ENCODE assay signal across 20 mouse cellular contexts in genomic region chr17:54201710-54202109, GRCm38 (mm10).
A peak's percentile ranks its signal among the peaks of the same experiment; 100 is the strongest.
DNase-seq lines count a peak whose midpoint lies in the region; ATAC-seq lines count a peak whose summit lies in the region.
"Had no signal": no experiment of that assay in that cellular context is flagged by ENCODE, and none has a peak within 500 bp of the region (broad histone marks: within the 10 kb centered on the region; RNA-seq: fewer than 3 reads in every experiment).

No protein-coding gene starts in this region.

- H3K9ac ChIP-seq in midbrain, embryonic 13.5 days (replicated peaks): no peak overlapping the region
- no peak overlapping the region for H3K9ac ChIP-seq in hindbrain, embryonic 13.5 days
- H3K9ac ChIP-seq in midbrain, embryonic 15.5 days: no peak overlapping the region
- H3K9ac ChIP-seq: forebrain, embryonic 15.5 days; heart, embryonic 13.5 days; intestine, embryonic 15.5 days; limb, embryonic 13.5 days; liver, embryonic 13.5 days had no signal

- no peaks in the 10 kb centered on the region for H3K9me3 ChIP-seq in midbrain, embryonic 13.5 days
- H3K9me3 ChIP-seq in midbrain, embryonic 10.5 days (replicated peaks): no peaks in the 10 kb centered on the region
- no peaks in the 10 kb centered on the region for H3K9me3 ChIP-seq in hindbrain, embryonic 13.5 days
- no peaks in the 10 kb centered on the region for H3K9me3 ChIP-seq in midbrain, embryonic 15.5 days
- H3K9me3 ChIP-seq: embryonic facial prominence, embryonic 10.5 days; forebrain, embryonic 15.5 days; heart, embryonic 13.5 days; intestine, embryonic 15.5 days; limb, embryonic 13.5 days; liver, embryonic 13.5 days had no signal

- H3K4me3 ChIP-seq in midbrain, embryonic 13.5 days (replicated peaks): no peak overlapping the region
- no peak overlapping the region for H3K4me3 ChIP-seq in midbrain, embryonic 10.5 days
- H3K4me3 ChIP-seq in hindbrain, embryonic 13.5 days: no peak overlapping the region
- H3K4me3 ChIP-seq in midbrain, embryonic 15.5 days: no peak overlapping the region
- H3K4me3 ChIP-seq: embryonic facial prominence, embryonic 10.5 days; forebrain, embryonic 15.5 days; gastrocnemius, adult 2 months; heart, embryonic 13.5 days; intestine, embryonic 15.5 days; limb, embryonic 13.5 days; liver, embryonic 13.5 days had no signal

- no peak overlapping the region for H3K27ac ChIP-seq in midbrain, embryonic 13.5 days
- H3K27ac ChIP-seq in midbrain, embryonic 10.5 days (replicated peaks): no peak overlapping the region
- H3K27ac ChIP-seq in hindbrain, embryonic 13.5 days: peak overlapping the region; percentile 55
- no peak overlapping the region for H3K27ac ChIP-seq in midbrain, embryonic 15.5 days
- H3K27ac ChIP-seq: embryonic facial prominence, embryonic 10.5 days; forebrain, embryonic 15.5 days; gastrocnemius, adult 2 months; heart, embryonic 13.5 days; intestine, embryonic 15.5 days; limb, embryonic 13.5 days; liver, embryonic 13.5 days had no signal

- H3K4me1 ChIP-seq in midbrain, embryonic 13.5 days (replicated peaks): no peaks in the 10 kb centered on the region
- H3K4me1 ChIP-seq in midbrain, embryonic 10.5 days: no peaks in the 10 kb centered on the region
- 0 out of 2 replicates have a peak, but pooled peaks cover 3% of the 10 kb centered on the region for H3K4me1 ChIP-seq in hindbrain, embryonic 13.5 days (replicated peaks)
- H3K4me1 ChIP-seq in midbrain, embryonic 15.5 days: no peaks in the 10 kb centered on the region
- H3K4me1 ChIP-seq: embryonic facial prominence, embryonic 10.5 days; forebrain, embryonic 15.5 days; heart, embryonic 13.5 days; intestine, embryonic 15.5 days; limb, embryonic 13.5 days; liver, embryonic 13.5 days had no signal

- H3K4me2 ChIP-seq in midbrain, embryonic 13.5 days (replicated peaks): no peak overlapping the region
- H3K4me2 ChIP-seq in hindbrain, embryonic 13.5 days: no peak overlapping the region
- no peak overlapping the region for H3K4me2 ChIP-seq in midbrain, embryonic 15.5 days
- H3K4me2 ChIP-seq: forebrain, embryonic 15.5 days; heart, embryonic 13.5 days; intestine, embryonic 15.5 days; limb, embryonic 13.5 days; liver, embryonic 13.5 days had no signal

- H3K27me3 ChIP-seq in midbrain, embryonic 13.5 days: no peaks in the 10 kb centered on the region
- H3K27me3 ChIP-seq in midbrain, embryonic 10.5 days (ENCODE audit: low read depth, poor library complexity, severe bottlenecking): no peaks in the 10 kb centered on the region
- H3K27me3 ChIP-seq in hindbrain, embryonic 13.5 days: no peaks in the 10 kb centered on the region
- H3K27me3 ChIP-seq in midbrain, embryonic 15.5 days (replicated peaks): no peaks in the 10 kb centered on the region
- H3K27me3 ChIP-seq: forebrain, embryonic 15.5 days; heart, embryonic 13.5 days; intestine, embryonic 15.5 days; limb, embryonic 13.5 days; liver, embryonic 13.5 days had no signal

- no peaks in the 10 kb centered on the region for H3K36me3 ChIP-seq in midbrain, embryonic 13.5 days
- H3K36me3 ChIP-seq in midbrain, embryonic 10.5 days: no peaks in the 10 kb centered on the region
- no peaks in the 10 kb centered on the region for H3K36me3 ChIP-seq in hindbrain, embryonic 13.5 days
- H3K36me3 ChIP-seq in midbrain, embryonic 15.5 days (replicated peaks): no peaks in the 10 kb centered on the region
- H3K36me3 ChIP-seq: embryonic facial prominence, embryonic 10.5 days; forebrain, embryonic 15.5 days; G1E; heart, embryonic 13.5 days; intestine, embryonic 15.5 days; limb, embryonic 13.5 days; liver, embryonic 13.5 days had no signal

- peak; percentile 3 to 7 for DNase-seq in cerebellum, postnatal 14 days
- DNase-seq in cerebellum, adult 11-12 months: no peak
- no peak for DNase-seq in midbrain, embryonic 10.5 days (ENCODE audit: low spot score)
- DNase-seq in spleen, postnatal 4 days (ENCODE audit: low spot score in 2 of 2): no peak
- no peak for DNase-seq in layer of hippocampus, adult 8-10 months (ENCODE audit: low spot score in 2 of 2)
- DNase-seq: adrenal gland, postnatal 14 days; cerebellum, adult 18-20 months; gastrocnemius, adult 2 months; kidney, postnatal 36 days; liver, embryonic 13.5 days had no signal

- 59% methylated on average over 3 of the region's 3 CpGs for WGBS in midbrain, embryonic 13.5 days
- 73% methylated on average over 3 of the region's 3 CpGs for WGBS in midbrain, embryonic 10.5 days
- 48% methylated on average over 3 of the region's 3 CpGs for WGBS in hindbrain, embryonic 13.5 days
- 52% methylated on average over 3 of the region's 3 CpGs for WGBS in midbrain, embryonic 15.5 days

- peak; percentile 63; the same call in 1 of the 2 replicates for ATAC-seq in midbrain, embryonic 13.5 days
- ATAC-seq in hindbrain, embryonic 13.5 days (ENCODE audit: low FRiP score): peak; percentile 79
- ATAC-seq in midbrain, embryonic 15.5 days (replicated peaks): peak; percentile 62; the same call in 1 of the 2 replicates
- ATAC-seq: activated CD4-positive, CD25-positive, alpha-beta regulatory T cell, adult 4 months; forebrain, embryonic 15.5 days; intestine, embryonic 15.5 days had no signal

Comparison
In these comparisons a context has a peak if more than half of its experiments do, and no peak if none do; other contexts are left out.
1. DNase-seq: peak in cerebellum, postnatal 14 days (2 of 2); none in cerebellum, adult 11-12 months (single experiment), midbrain, embryonic 10.5 days (single experiment), spleen, postnatal 4 days (0 of 2) and layer of hippocampus, adult 8-10 months (0 of 2).
2. Peak in every context shown above with its lines, with median percentiles within 50 percentile points of each other: ATAC-seq.